Mouse (Mus musculus) kidney, postnatal 14 days (tissue): ENCODE measurements around the gene Tenm4.

Experiments used
- DNase-seq: peaks from one replicate; pipeline ENCODE4 v3.0.0; 2022; ENCODE audit warnings: mixed read lengths

The Tenm4 gene

DNA sequence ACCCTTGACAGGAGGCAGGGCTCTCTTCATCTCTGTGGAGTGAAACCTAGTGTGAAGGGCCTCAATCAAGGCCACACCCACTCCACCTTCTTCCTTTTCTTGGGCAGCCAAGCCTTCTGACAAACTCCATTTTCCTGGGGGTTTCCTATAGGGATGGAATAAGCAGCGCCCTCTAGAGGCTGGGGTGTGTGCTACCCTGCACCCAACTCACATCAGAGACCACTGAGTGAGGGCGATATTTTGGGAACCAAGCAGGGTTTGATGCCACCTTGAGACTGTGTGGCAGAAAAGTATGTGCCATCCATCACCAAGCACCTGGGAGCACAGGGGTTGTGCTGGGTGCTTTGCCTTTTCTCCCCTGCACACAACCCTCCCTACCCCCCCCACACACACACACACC, 483.2 kb downstream of the Tenm4 start:
- DNase-seq, result no peak

DNA sequence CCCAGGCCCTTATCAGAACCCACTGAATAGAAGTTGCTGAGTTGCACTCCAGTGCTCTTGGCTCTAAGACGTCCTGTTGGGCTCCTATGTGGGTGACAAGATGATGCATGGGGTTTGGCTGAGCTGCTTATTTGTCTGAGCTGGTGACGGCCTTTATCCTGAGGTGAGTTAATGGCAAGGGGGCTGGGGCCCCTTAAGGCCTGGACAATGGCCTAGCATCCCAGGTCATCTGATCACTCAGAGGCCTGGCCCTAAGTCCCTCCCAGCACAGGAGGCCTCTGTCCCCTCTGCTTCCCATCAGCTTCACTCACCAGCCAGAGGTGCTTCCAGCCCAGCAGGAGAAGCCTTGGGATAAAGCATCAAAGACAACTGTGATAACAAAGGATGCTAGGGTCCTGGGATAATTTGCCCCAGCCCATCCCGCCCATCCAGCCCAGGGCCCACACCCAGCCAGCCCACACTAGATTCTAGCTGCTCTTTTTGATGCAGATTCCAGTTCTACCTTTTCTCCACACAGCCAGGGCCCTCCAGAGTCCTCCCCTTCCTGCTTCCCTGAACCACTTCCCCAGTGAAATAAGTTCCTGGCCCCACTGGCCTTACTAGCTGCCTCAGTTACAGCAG, 484.2 kb downstream of the Tenm4 start:
- no peak for DNase-seq

DNA sequence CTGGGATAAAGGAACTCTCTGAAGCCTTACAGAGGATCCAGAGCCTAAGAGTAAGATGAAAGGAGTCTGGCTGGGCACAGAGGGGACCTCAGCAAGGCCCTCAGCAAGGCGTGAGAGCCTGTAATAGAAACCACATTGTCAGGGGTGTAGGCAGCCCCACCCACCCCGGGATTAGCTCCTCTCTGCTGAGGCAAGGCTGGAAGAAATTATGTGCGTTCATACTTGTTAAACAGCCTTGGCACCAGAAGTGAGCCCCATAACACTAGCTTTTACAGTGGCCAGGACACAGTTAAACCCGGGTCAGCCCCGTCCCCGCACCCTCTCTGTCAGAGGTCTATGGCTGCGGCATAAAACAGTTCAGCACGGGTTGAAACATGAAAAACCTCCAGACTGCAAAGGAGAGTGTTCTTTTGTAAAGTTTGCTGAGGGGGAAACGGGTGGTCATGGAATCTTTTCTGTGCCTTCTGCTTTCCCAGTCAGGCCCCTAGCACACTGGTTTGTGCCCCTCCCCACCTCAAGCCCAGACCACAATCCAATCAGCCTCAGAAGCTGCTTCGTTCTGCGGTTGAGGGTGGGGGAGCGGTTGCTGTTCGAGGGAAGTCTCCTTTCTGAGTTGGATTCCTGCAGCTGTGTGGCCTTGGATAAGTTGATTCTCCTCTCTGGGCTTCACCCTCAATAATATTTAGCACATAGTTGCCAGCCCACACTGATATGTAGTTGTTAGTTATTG, 486.2 kb downstream of the Tenm4 start:
- DNase-seq, result no peak

DNA sequence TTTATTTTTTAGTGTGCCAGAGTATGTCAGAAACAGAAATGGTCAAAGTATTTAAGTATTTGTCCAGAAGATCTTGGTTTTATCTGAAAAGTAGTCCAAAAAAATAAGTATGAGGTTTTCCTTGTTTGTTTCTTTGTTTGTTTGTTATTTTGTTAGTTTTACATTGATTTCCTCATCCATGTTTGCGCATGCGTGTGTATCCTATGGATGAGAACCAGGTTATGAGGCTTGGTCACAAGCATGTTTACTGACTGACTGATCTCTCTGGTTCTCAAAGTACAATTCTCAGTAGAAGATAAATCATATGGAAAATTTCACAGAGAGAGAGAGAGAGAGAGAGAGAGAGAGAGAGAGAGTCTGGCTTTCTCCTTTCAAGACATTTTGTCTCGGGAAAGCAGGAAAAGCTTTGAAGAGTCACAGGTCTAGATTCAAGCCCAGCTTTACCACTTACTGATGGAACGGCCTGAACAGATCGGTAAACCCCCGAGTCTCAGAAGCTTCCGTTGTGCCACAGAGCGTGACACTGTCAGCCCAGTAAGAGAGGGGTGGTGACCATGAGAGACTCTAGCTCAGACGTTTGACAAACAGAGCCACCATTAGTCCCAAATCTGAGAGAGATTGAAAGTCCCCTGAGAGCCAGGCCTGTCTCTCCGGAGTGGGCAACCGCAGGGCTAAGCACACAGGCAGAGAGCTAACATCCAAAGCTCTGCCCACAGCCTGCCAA, 487.0 kb downstream of the Tenm4 start:
- no peak for DNase-seq

DNA sequence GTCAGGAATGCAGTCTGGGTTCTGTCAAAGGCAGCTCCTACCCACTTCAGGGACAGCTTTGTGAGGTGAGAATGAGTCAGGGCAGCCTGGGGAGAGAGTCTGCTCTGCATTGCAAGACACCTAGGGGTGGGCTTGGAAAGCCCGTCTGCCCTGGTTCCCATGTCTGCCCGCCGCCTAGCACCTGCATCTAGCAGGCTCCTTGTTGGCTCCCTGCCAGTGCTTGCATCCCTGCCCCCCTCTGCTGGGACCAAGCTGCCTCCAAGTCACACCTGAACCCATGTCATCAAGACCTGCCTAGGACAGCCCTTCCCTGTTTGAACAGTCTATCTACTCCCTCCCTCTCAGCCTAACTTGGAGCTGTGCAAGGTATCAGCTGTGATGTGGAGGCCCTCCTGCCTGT, 489.9 kb downstream of the Tenm4 start:
- DNase-seq, result no peak

DNA sequence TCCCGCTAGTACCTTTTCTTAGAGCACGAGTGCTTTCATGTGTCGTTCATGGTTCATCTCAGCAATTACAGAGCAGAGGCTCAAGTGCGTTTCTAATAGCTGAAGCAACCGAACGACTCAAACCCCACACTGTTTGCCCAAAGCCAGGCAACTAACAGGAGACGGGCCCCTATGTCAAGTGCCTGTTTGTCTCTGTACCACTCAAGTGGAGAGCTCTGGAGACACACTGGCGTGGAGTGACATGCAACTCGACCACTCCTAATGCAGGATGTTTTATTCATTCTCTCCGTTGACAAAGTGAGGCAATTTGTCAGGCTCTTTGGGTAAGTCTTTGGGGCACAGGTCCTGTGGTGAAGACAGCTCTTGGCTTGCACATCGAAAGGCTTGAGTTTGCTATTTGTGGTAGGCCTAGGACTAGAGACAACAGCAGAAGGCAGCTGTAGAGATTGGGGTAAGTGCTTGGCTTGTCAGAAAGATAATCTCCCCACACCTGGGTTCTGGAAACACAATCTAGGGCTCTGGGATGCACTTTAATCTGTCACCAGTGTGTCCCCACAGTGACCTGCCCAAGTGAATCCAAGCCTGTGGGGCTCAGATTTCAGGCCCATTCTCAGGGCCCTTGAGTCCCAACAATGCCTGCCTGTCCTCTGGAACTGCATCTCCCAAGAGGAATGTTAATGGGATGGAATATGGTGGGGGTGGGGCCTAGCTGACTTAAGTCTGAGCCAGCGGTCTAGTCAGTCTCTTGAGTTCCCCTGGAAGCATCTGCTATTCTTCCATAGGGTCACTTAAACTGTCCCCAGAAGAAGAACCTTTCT, 490.5 kb downstream of the Tenm4 start:
- DNase-seq, result no peak

DNA sequence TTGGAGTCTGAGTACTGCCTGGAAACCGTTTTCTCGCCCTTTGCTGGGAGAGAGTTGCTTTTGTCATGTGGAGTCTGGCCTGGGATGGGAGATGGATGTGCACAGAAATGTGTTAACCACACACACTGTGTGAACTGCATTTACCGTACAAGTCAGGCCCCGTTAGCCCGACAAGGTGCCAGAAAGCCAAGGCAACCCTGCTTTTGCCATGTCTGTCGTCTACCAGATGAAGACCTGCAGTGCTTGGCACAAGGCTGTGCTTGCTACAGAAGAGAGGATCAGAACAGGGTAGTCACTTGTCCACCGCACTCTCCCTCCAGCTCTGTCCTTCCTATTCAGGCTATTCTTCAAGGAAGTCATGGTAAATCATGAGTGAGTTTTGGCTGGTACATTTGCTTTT, 492.3 kb downstream of the Tenm4 start:
- no peak for DNase-seq

DNA sequence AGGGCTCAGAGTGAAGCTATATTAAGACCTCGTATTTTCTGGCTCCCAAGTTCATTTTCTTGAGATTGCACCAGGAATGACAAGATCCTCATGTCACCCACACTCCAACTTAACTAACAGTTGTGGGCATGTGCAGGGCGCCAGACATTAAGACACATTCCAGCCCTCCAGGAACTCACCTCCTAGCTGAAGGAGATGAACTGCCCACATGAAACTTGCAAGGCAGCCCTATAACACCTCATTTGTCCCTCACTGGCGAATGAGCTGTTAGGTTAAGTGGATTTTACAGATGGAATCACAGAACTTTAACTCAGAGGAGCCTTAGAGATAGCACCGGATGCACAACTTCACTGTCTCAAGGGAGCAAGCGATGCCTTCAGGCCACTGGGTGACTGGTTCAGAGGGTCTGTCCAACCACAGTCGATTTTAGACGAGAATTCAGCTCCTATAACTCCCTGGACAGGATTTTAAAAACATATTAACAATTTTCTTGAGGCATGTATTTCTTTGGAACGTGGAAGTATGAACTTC, 495.4 kb downstream of the Tenm4 start:
- DNase-seq, result no peak

DNA sequence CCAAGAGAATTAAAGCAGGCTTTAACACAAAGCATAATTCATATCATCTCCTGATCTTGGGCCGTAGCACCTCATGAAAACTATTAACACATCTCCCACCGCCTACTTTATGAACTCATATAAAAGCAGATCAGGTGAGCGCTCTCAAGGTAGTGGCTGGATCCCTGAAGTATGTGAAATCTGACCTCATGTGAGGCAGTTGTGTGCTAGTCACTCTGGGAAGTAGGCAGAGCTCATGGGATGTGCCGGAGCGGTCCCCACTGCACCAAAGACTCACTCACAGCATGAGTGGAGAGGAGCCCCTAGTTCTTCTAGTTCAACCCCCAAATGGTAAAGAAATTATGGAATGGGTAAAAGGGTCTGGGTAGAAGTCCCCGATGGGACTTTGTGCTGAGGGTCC, 496.6 kb downstream of the Tenm4 start:
- DNase-seq, result no peak

DNA sequence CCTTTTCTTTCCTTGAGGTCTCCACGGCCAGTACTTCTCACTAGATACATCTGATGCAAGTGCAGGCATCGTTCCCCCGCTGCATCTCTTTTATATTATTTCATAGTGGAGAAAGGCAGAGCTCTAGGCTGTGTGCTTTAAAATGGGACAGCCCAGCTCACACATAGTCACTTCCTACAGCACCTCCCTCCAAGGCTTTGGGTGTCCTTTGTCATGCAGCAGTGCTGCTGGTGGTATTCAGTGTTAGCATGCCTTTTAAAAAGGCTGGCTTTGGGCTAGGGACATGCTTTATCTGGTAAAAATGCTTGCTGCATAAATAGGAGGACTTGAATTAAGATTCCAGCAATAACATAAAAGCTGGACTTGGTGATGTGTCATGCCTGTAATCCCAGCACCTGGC, 499.0 kb downstream of the Tenm4 start:
- DNase-seq, result no peak

DNA sequence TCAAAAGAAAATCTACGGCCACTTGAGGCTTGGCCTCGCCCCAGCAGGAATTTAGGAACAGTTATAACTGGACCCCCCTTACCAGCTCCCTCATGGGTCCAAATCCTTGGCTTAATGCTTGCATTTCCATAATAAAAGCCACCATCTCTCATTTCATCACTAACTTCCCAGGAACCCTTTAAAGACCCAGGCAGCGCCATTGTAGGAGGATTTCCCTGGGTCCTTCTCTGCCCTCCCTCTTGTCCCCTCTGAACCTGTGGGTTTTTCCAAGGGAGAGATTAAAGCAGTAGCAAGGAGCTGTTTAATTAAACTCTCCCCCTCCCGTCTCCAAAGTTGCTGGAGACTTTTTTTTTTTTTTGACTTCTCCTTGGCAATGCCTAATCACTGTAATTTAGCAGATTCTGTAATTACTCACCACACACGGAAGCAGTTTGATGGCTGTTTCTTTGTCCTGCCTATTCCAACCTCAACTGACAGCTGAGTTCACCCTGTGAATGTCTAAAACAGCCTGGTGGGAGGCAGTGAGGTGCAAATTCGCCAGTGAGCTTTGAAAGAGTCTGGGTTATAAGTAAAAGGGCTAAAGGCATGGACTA, 501.4 kb downstream of the Tenm4 start:
- peak; percentile 25 for DNase-seq

DNA sequence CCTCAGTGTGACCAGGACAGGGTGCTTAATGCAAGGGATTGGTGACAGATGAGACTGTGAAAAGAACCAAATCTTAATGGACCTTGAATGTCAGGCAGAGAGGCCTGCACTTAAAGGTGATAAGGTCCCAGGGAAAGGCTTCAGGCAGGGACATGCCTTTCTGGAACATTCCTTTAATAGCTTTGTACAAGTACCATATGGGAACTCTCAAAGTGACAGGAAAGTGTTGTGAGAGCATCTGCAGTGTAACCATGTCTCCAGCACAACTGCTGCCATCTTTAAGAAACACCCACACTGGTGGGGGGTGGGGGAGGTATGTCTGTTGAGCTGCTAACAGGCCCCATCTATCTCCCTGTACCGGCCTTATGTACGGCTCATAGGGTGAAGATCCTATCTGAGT, 506.0 kb downstream of the Tenm4 start:
- peak; percentile 21 for DNase-seq

DNA sequence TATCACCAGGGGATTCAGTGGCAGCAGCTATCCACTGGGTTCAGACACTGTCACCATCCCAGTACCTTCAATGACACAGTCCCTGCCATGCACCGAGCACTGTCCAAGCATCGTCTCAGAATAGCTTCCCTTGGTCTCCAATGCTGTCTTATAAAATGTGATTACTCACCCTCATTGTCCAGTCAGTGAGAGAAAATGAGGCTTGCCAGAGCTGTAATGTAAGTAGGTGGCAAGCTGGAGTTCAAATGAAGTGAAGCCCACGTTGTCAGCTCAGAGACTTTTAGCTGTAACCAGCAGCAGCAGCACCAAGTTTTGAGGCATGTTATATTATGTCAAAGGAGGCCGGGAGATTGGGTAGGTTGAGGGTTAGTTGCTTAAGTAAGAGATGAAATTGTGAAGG, 507.2 kb downstream of the Tenm4 start:
- DNase-seq, result no peak

DNA sequence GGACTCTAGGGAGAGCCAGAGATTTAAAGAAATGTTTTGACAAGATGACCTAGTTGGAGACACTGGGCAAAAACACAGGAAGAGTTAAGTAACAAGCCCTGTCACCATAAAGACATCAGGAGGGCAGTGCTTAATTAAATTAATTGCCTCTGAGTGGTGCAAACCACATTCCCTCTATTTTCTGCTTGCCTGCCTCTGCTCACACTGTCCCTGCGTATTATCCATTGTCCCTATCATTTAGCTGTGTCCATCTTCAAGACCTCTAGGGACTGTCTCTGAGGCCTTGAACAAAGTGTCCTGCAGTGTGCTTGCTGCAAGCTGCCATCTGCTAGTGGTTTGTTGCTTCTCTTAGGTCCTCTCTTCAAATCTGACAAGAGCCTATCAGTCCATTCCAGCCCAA, 508.7 kb downstream of the Tenm4 start:
- DNase-seq, result peak; percentile 39

DNA sequence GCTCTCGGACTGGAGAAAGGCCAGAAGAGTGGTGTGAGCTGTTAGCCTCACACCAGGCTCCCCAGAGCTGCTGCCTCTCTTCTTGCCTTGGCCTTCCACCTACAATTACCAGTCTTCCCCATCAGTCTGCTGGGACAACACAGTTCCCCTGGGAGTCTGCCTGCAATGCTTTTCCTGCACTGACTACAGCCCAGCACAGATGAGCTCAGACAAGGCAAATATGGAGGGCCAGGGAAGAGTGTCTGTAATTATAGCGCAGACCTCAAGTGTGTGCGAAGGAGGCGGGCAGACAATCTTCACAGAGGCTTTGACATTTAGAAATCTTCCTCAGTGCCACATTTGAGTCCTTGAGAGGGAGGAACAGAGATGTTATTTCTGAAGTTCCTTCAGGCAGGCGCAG, 509.4 kb downstream of the Tenm4 start:
- DNase-seq, result no peak

DNA sequence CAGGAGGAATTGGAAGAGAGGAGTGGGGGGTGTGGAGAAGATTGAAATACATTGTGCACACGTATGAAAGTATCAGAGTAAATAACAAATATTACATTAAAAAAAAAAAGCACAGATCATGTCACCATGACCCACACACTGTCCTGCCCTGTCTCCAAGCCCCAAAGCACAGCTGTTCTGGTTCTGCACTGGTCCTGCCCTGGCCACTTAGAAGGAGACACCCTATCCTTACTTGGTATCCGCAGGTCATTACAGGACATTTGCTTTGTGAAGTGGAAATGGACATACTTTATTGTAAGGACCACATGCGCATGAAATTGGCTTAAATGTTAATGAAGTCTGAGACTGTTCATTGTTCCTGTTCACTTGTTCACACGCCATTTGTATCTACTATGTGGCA, 510.8 kb downstream of the Tenm4 start:
- no peak for DNase-seq

DNA sequence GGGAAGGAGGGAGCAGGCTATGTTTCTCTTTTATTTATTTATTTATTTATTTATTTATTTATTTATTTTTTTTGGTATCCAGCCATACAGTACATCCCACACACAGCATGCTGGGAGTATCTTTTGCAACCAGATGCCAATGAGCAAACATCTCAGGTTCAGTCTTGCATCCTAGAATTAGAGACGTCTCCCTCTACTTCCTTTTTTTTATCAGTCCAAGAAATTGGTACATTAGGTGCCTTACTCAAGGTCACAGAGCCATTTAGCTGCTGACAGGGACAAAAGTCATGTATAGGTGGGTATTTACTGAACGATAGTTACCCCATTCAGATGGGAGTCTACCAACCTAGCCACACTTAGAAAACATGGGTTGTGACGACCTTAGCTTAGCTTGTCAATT, 517.1 kb downstream of the Tenm4 start:
- no peak for DNase-seq

DNA sequence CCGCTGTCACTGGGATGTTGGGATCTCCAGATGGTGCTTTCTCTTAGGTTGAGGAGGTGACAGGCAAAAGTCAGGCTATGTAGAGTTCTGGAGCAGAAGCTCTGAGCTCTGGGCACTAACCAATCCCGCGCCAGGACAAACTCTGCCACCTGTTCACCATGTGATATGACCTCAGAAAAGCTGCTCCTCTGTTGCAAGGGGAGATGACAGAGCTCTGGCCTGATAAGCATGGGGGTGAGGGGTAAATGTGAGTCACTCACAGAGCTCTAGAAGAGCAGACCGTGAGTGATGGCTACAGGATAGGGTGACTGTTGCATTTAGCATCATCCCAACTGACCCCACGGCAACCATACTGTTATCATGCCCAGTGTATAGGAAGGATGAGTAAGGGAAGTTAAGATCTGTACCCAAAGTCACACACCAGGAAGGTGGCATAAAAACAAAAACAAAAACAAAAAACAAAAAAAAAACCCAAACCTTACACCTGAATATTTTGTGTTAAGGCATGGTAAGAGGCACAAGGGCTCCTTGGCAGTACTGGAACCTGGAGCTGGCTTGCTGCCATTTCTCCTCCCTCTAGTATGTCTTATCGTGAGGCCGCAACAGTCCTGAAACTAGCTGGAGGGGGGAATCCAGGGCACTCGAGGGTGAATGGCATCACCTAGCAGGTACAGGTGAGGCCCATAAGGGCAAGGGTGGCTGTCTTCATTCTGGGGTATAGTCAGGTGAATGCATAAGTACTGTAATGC, 530.2 kb downstream of the Tenm4 start:
- DNase-seq, result no peak

DNA sequence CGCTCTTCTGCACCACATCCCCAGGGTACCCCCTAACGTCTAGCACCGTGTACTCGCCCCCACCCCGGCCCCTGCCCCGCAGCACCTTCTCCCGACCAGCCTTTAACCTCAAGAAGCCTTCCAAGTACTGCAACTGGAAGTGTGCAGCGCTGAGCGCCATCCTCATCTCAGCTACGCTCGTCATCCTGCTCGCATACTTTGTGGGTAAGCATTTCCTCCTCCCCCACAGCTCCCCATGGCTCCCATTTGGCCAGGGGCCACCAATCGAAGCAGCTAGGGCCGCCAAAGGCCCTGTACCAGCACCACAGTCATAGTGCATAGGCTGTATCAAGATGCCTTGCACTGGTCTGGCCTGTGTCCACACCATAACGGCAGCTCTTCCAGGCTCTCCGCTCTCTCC, 532.9 kb downstream of the Tenm4 start:
- no peak for DNase-seq

DNA sequence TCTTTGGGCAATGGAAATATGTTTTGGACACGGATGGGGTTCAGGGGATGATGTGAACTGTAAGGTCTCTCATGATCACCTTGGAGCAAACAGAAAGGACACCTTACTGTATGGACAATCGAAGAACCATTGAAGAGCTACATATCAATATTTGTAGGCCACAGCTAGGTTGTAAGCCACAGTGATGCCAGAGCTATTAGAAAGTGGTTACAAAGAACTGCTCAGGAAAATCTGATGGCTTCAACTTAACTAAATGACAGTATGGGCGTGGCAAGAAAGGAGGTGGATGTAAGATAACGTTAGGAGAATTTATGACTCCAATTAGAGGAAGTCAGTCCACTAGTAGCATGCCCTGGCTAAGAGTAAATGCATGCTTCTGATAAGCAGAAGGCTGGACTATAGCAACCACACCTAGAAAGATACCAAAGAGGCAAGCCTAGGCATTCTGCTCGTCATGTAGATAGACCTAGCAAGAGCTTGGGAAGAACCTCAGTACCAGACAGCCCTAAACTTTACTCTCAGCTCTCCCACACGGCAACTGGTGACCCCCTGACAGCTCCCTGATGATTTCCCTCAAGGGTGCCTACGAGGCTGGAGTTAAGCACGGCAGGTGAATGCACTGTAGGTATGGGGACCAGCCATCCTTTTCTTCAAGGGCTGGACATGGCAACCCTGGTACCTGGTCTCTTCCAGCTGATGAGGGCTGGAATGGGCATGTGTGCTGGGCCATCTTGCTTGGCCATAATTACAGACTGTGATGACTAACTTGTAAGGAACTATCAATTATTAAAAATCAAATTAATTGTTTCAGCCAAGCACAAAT, 534.5 kb downstream of the Tenm4 start:
- DNase-seq, result no peak

DNA sequence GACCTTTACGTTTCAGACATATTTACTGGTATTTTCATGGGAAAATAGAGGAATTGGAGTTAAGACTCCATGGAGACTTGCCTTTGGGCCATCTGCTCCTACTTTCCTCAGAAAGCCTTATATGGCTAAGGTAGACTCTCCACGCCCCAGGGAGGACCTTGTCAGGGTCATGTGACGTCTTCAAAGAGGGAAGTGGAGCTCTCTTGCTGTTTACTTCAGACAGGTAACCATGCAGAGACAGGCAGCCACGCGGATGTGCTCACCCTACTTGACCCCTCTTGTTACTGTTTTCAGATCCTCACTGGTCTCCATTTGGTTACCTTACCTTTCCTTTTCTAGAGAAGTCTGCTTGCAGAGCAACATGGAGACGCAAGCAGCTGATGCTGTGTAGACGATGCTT, 535.5 kb downstream of the Tenm4 start:
- DNase-seq, result no peak
